ENCODE assay signal across 20 mouse cellular contexts in the genomic region with DNA sequence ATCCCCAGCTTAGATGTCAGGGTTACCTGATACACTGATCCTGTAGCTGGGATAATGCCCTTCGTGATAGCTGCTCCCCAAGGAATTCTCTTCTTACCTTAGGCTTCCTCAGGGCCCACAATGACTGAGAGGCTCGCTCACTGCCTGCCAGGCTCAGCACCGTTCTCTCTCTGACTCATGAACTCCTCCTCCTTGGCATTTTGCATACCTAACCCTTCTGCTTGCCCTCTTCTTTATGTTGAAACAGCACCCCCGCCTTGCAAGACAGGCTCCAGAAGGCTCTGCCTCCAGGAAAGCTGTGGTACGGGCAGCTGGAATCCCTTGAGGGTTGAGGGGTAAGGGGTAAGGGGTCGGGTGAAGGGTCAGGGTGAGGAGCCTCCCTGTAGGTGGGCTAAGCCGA. TPM values are rescaled to one million over a fixed set of nuclear protein-coding genes. Genes with fewer than 3 reads are reported as not detected.
DNase-seq lines count a peak whose midpoint lies in the region; ATAC-seq and TF ChIP-seq lines count a peak whose summit lies in the region.
"Had no signal": no experiment of that assay in that cellular context is flagged by ENCODE, and none has a peak within 500 bp of the region (broad histone marks: within the 10 kb centered on the region; RNA-seq: fewer than 3 reads in every experiment).

No protein-coding gene starts in this region.

- H3K36me3 ChIP-seq in lung, postnatal 0 days (ENCODE audit: insufficient read depth, low read length), result no peaks in the 10 kb centered on the region
- no peaks in the 10 kb centered on the region for H3K36me3 ChIP-seq in intestine, postnatal 0 days (ENCODE audit: control insufficient read depth, insufficient read depth)
- H3K36me3 ChIP-seq: embryonic facial prominence, embryonic 10.5 days; G1E; heart, embryonic 12.5 days; hindbrain, embryonic 10.5 days had no signal

- no peak overlapping the region for H3K4me2 ChIP-seq in lung, postnatal 0 days (replicated peaks; ENCODE audit: low read depth, low read length)
- no peak overlapping the region; the same call in 1 of the 2 replicates for H3K4me2 ChIP-seq in intestine, postnatal 0 days (replicated peaks; ENCODE audit: low read depth)
- H3K4me2 ChIP-seq: heart, embryonic 12.5 days; hindbrain, embryonic 14.5 days had no signal

- no peak overlapping the region for H3K27ac ChIP-seq in lung, postnatal 0 days (ENCODE audit: low read length)
- H3K27ac ChIP-seq in intestine, postnatal 0 days (ENCODE audit: low read depth, low read length), result 0 out of 2 replicates have a peak overlapping the region, but pooled peaks have one; percentile 15
- H3K27ac ChIP-seq: embryonic facial prominence, embryonic 10.5 days; heart, adult 2 months; hindbrain, embryonic 10.5 days; hindbrain, embryonic 14.5 days had no signal

- H3K4me3 ChIP-seq in lung, postnatal 0 days (ENCODE audit: low read depth, low read length), result no peak overlapping the region
- no peak overlapping the region for H3K4me3 ChIP-seq in intestine, postnatal 0 days (ENCODE audit: low read depth, low read length)
- H3K4me3 ChIP-seq: embryonic facial prominence, embryonic 10.5 days; heart, adult 2 months; heart, embryonic 12.5 days; hindbrain, embryonic 10.5 days had no signal

- 19% methylated on average over 7 of the region's 7 CpGs for WGBS in lung, postnatal 0 days
- WGBS in intestine, postnatal 0 days, result 27% methylated on average over 7 of the region's 7 CpGs

- peak; percentile 70 for ATAC-seq in lung, postnatal 0 days
- ATAC-seq in intestine, postnatal 0 days, result peak; percentile 49
- ATAC-seq: forebrain, embryonic 14.5 days had no signal

- H3K27me3 ChIP-seq in lung, postnatal 0 days (replicated peaks; ENCODE audit: insufficient read depth, low read length), result no peaks in the 10 kb centered on the region
- no peaks in the 10 kb centered on the region for H3K27me3 ChIP-seq in intestine, postnatal 0 days (replicated peaks; ENCODE audit: control insufficient read depth, insufficient read depth, low read length)
- H3K27me3 ChIP-seq: heart, embryonic 12.5 days had no signal

- H3K4me1 ChIP-seq in lung, postnatal 0 days (ENCODE audit: insufficient read depth, low read depth, low read length), result no peaks in the 10 kb centered on the region
- H3K4me1 ChIP-seq in intestine, postnatal 0 days (replicated peaks; ENCODE audit: control insufficient read depth, insufficient read depth, low read length), result peaks cover 3% of the 10 kb centered on the region; the same call in 1 of the 2 replicates

- TF ChIP-seq EP300 in lung, postnatal 0 days (IDR thresholded peaks at IDR 0.05), result no peak

- no peaks in the 10 kb centered on the region for H3K9me3 ChIP-seq in lung, postnatal 0 days (ENCODE audit: low read length)
- peaks cover 3% of the 10 kb centered on the region; the same call in 1 of the 2 replicates for H3K9me3 ChIP-seq in intestine, postnatal 0 days (ENCODE audit: control insufficient read depth)
- H3K9me3 ChIP-seq: embryonic facial prominence, embryonic 10.5 days; heart, embryonic 12.5 days had no signal

- TF ChIP-seq CTCF in lung, postnatal 0 days (IDR thresholded peaks at IDR 0.05), result no peak
- TF ChIP-seq CTCF in intestine, postnatal 0 days (IDR thresholded peaks at IDR 0.05; ENCODE audit: low read depth), result no peak

- peak; percentile 66 for DNase-seq in lung, postnatal 0 days (ENCODE audit: low spot score)
- no peak for DNase-seq in lung, postnatal 10 days
- peak; percentile 44 for DNase-seq in NIH3T3 (ENCODE audit: low read depth)
- no peak for DNase-seq in kidney, adult 8-10 months
- no peak for DNase-seq in adrenal gland, postnatal 14 days
- no peak for DNase-seq in urinary bladder, adult 2 months (ENCODE audit: low spot score)
- DNase-seq: adrenal gland, postnatal 10 days; cerebellum, adult 18-20 months; cerebellum, adult 9-11 months; gastrocnemius, postnatal 10 days; heart, adult 2 months had no signal

- no peak overlapping the region for H3K9ac ChIP-seq in lung, postnatal 0 days (replicated peaks; ENCODE audit: low read depth)
- H3K9ac ChIP-seq in intestine, postnatal 0 days (ENCODE audit: low read depth, low read length), result no peak overlapping the region
- H3K9ac ChIP-seq: heart, embryonic 12.5 days; hindbrain, embryonic 14.5 days had no signal

RNA-seq across cellular contexts. Expression of gene Chst4, which starts 0.3 kb away (rescaled TPM):
- polyA plus RNA-seq in lung, postnatal 0 days (2015; fragmentation: Nextera tagmentation; extraction: Ambion mirVana), result 1.2 and 1.9 TPM in 2 replicates
- 5.5 and 6.2 TPM in 2 replicates for polyA plus RNA-seq in intestine, postnatal 0 days (2015; fragmentation: Nextera tagmentation; extraction: Ambion mirVana)
- total RNA-seq in adrenal gland, postnatal 14 days (2021), result 2.1 and 3.9 TPM in 2 replicates
- 0.86 and 2.1 TPM in 2 replicates for polyA plus RNA-seq in urinary bladder, adult 2 months (2012; rRNA removed)
- total RNA-seq: G1E; gastrocnemius, postnatal 10 days; gastrocnemius, postnatal 4 days had no signal
- polyA plus RNA-seq: embryonic facial prominence, embryonic 10.5 days; embryonic facial prominence, embryonic 14.5 days; forebrain, embryonic 14.5 days; G1E; hindbrain, embryonic 10.5 days; hindbrain, embryonic 14.5 days had no signal

RNA-seq across cellular contexts. Expression of gene Zfp612, which starts 40.3 kb away (rescaled TPM):
- 2.3 and 3.3 TPM in 2 replicates for polyA plus RNA-seq in lung, postnatal 0 days (2015; fragmentation: Nextera tagmentation; extraction: Ambion mirVana)
- polyA plus RNA-seq in intestine, postnatal 0 days (2015; fragmentation: Nextera tagmentation; extraction: Ambion mirVana), result 2.4 and 2.6 TPM in 2 replicates
- 6.7 and 7.4 TPM in 2 replicates for total RNA-seq in adrenal gland, postnatal 14 days (2021)
- 6.7 and 8.3 TPM in 2 replicates for polyA plus RNA-seq in urinary bladder, adult 2 months (2012; rRNA removed)
- polyA plus RNA-seq: G1E had no signal

RNA-seq across cellular contexts. Expression of gene Tat, which starts 49.0 kb away (rescaled TPM):
- 0.13 and 0.25 TPM in 2 replicates for polyA plus RNA-seq in lung, postnatal 0 days (2015; fragmentation: Nextera tagmentation; extraction: Ambion mirVana)
- polyA plus RNA-seq in intestine, postnatal 0 days (2015; fragmentation: Nextera tagmentation; extraction: Ambion mirVana), result 0.12 TPM in 1 of 2 replicates, not detected in the other
- 6.8 and 46.2 TPM in 2 replicates for total RNA-seq in adrenal gland, postnatal 14 days (2021)
- 0.13 and 0.40 TPM in 2 replicates for polyA plus RNA-seq in urinary bladder, adult 2 months (2012; rRNA removed)
- total RNA-seq: gastrocnemius, postnatal 10 days had no signal
- polyA plus RNA-seq: embryonic facial prominence, embryonic 10.5 days; forebrain, embryonic 14.5 days; G1E; hindbrain, embryonic 10.5 days; hindbrain, embryonic 14.5 days had no signal

Comparison
In these comparisons a context has a peak if more than half of its experiments do, and no peak if none do; other contexts are left out.
1. DNase-seq: peak in lung, postnatal 0 days (single experiment) and NIH3T3 (single experiment); none in lung, postnatal 10 days (single experiment), kidney, adult 8-10 months (0 of 2), adrenal gland, postnatal 14 days (single experiment) and urinary bladder, adult 2 months (single experiment).